Mouse (Mus musculus) cerebellum, adult 18-20 months (tissue): ENCODE measurements around the gene Rpl21.
"Not testable (repeated sequence)": the region's sequence is repeated elsewhere in the genome, so short reads cannot be mapped to it uniquely, and the experiment has no call there.

Experiments used
- DNase-seq, 2 experiments: peaks; one replicate each; pipeline ENCODE4 v3.0.0; 2021

Gene Rpl21

GRCm38 (mm10) chr5:146872981-146873631, 40.4 kb downstream of the Rpl21 start:
- DNase-seq: no peak

- no peak for DNase-seq
Measured at GRCm38 (mm10) chr5:146876024-146876423, 43.3 kb downstream of the Rpl21 start.

- not testable (repeated sequence) for DNase-seq
Measured at GRCm38 (mm10) chr5:146877882-146878281, 45.2 kb downstream of the Rpl21 start.

- DNase-seq: no peak
Measured at GRCm38 (mm10) chr5:146882261-146882660, 49.6 kb downstream of the Rpl21 start.

- DNase-seq: no peak
Measured at GRCm38 (mm10) chr5:146883053-146883452, 50.4 kb downstream of the Rpl21 start.

- DNase-seq: no peak
Measured at GRCm38 (mm10) chr5:146883486-146884272, 51.0 kb downstream of the Rpl21 start.
